Mouse (Mus musculus) c-Kit-negative CD71-positive TER-119-positive erythroid progenitor cells, embryonic 14.5 days (primary cell): Measurements from ENCODE around the gene Chil4.

ENCODE experiments used
- DNase-seq: peaks from one replicate; pipeline ENCODE4 v3.0.0-alpha.2; 2013; ENCODE audit warnings: low read depth, low spot score

The Chil4 gene

GRCm38 (mm10) chr3:106170522-106171053 lies 48.7 kb downstream of the Chil4 start:
- no peak for DNase-seq

DNA sequence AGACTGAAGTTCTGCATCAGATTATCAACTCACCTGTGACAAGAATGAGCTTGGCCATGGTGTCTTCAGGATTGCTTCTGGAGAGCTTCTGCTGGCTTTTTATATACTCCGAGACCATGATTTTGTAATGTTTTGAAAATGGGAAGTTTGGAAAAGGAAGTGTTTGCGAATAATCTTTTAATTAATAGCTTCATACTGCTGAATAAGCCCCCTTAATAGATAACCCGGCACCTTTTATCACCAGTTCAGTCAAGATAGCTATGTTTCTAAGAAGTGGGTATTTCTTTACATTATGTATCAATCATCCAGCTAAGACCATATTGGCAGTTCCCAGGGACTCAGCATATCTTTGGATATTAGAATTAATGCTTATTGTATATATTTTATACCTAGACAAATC lies 51.8 kb downstream of the Chil4 start, which contains the start of gene Chil3:
TSS of gene Chil3 (minus strand) at position 101 of the 400 bp plus-strand sequence.
- DNase-seq, result no peak

GRCm38 (mm10) chr3:106154413-106154812 lies 64.9 kb downstream of the Chil4 start:
- no peak for DNase-seq
